Mouse (Mus musculus) Patski (cell line): Measurements from ENCODE around the gene Fgfr2. TPM values are rescaled to one million over a fixed set of nuclear protein-coding genes. Genes with fewer than 3 reads are reported as not detected.
A peak's percentile ranks its signal among the peaks of the same experiment; 100 is the strongest.

Experiments
- ATAC-seq: fragments of 100-300 bp; one replicate; pipeline ENCODE4 v1.8.0; 2021
- CTCF ChIA-PET: fragments of 350-600 bp; sonication (Branson Sonifier 250); formaldehyde crosslinking; loops from one replicate; lab custom pipeline; 2022; ENCODE audit warnings: inconsistent platforms; lab: Charles Lee
- POLR2A ChIA-PET: fragments of 350-600 bp; sonication (Branson Sonifier 250); formaldehyde crosslinking; loops from one replicate; lab custom pipeline; 2022; ENCODE audit warnings: antibody characterized with exemption, inconsistent platforms; lab: Charles Lee
- DNase-seq: peaks from one replicate; pipeline ENCODE4 v3.0.0-alpha.2; 2011; ENCODE audit warnings: low read depth, low spot score
- H3K27me3 ChIP-seq: fragments of 371-371 bp; one replicate; pipeline ENCODE4 v1.5.1; 2021
- CTCF ChIP-seq: fragments of 100-300 bp; IDR thresholded peaks from one replicate; pipeline ENCODE4 v1.5.1; 2021
- in situ Hi-C: fragments of 300-500 bp; cut with MboI; formaldehyde crosslinking; loops from 3 replicates; pipeline ENCODE4 v1.11.1; 2018; ENCODE audit warnings: low pct_unique_long_range_greater_than_20kb, mixed read lengths
- polyA plus RNA-seq: library from polyadenylated mRNA; unstranded; gene quantifications from one replicate; pipeline ENCODE4 v1.2.3, GENCODE M21; 2021

Gene Fgfr2
- polyA plus RNA-seq, 1 experiment from 2014 or later, result 48.8 TPM

DNA sequence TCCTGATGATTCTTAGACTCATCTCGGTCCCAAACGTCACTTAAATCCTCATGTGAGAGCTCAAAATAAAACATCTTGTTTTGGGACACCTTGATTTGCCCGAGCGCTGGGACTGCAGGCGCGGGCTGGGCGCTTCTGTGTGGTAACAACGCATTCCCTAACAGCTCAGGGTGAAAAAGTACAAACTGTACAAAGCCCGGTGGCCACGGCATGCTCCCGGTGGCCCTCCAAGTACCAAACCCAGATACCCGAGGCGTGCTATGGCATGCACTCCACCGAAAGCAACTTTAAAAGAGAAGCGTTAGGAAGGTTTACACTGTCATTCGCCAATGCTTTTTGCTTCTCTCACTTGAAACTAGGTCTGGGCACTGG is 2187.7 kb downstream of the Fgfr2 start:
- no peak for ATAC-seq
- CTCF ChIA-PET, result interaction anchor here (1.3 kb wide), 1 partner anchor 162 kb away, joined by 4 read pairs; no protein-coding TSS in a partner anchor
- TF ChIP-seq CTCF, result no peak
- no peaks in the 10 kb centered on the region for H3K27me3 ChIP-seq
- DNase-seq, result no peak
- in situ Hi-C loops, result loop anchor here (5.0 kb wide), 1 partner anchor 42 kb away; no protein-coding TSS in a partner anchor
- POLR2A ChIA-PET, result no interaction called here

DNA sequence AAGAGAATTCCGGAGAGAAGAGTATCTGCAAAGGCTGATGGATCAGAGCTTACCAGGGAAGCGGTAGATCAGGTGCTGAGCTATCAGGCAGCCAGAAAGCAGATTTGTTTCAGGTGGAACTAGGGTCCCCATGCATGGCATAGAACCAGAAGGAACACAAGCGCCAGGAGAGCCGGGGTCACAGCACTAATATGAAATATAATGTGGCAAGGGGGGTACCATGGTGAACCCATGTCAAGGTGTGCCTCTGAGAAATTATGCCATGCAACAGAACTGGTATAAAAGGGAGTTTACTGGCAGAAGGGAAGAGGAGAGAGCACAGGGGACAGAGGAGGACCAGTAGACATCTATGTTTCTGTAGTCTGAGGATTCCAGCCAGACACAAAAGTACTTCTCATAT is 2188.5 kb downstream of the Fgfr2 start:
- CTCF ChIA-PET, result interaction anchor here (1.3 kb wide), 1 partner anchor 162 kb away, joined by 4 read pairs; no protein-coding TSS in a partner anchor
- ATAC-seq (no peak), DNase-seq (no peak)
- in situ Hi-C loops, result loop anchor here (5.0 kb wide), 1 partner anchor 43 kb away; no protein-coding TSS in a partner anchor
- POLR2A ChIA-PET, result no interaction called here
- TF ChIP-seq CTCF, result no peak
- H3K27me3 ChIP-seq, result no peaks in the 10 kb centered on the region

DNA sequence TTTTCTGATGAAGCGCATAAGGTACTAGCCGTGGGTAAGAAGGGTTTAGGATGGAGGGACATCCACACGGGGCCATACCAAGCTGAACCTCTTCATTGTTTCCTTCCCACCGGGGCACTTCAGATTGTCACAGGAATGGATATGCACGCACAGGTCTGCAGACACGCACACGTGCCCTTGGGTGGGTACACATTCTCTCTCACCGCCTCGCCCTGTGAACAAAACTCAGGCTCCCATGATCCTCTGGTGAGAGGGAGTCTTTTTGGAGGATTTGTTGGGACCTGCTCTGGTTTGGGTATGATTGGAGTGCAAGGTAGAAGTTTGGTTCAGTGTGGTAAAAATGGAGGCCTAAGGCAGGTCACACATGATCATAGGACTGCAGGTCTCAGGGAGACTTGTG is 2190.2 kb downstream of the Fgfr2 start:
- ATAC-seq (no peak), DNase-seq (no peak)
- TF ChIP-seq CTCF, result no peak
- ChIA-PET POLR2A (no interaction called here), CTCF (interaction anchor here (0.9 to 2.6 kb wide), 2 partner anchors 18 to 45 kb away, joined by 3 to 8 read pairs; no protein-coding TSS in a partner anchor)
- in situ Hi-C loops, result no loop called here
- H3K27me3 ChIP-seq, result no peaks in the 10 kb centered on the region

DNA sequence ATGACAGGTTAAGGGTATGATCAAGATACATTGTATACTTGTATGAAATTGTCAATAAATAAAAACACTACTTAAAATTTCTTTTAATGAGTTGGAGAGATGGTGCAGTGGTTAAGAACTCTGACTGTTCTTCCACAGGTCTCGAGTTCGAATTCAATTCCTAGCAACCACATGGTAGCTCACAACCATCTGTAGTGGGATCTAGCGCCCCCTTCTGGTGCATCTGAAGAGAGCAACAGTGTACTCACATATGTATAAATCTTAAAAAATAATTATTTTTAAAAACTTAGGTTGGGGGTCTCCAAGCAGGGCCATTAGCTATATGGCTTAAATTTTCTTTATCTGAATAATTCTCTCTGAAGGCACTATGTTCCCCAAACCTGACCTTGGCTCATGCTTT is 2192.7 kb downstream of the Fgfr2 start:
- ATAC-seq (no peak), DNase-seq (no peak)
- ChIA-PET CTCF (interaction anchor here (1.2 to 2.6 kb wide), 2 partner anchors 15 to 388 kb away, joined by 3 to 8 read pairs; no protein-coding TSS in a partner anchor), POLR2A (interaction anchor here (0.8 kb wide), 1 partner anchor 96 kb away, joined by 4 read pairs; no protein-coding TSS in a partner anchor)
- TF ChIP-seq CTCF, result no peak
- H3K27me3 ChIP-seq, result no peaks in the 10 kb centered on the region
- in situ Hi-C loops, result no loop called here

DNA sequence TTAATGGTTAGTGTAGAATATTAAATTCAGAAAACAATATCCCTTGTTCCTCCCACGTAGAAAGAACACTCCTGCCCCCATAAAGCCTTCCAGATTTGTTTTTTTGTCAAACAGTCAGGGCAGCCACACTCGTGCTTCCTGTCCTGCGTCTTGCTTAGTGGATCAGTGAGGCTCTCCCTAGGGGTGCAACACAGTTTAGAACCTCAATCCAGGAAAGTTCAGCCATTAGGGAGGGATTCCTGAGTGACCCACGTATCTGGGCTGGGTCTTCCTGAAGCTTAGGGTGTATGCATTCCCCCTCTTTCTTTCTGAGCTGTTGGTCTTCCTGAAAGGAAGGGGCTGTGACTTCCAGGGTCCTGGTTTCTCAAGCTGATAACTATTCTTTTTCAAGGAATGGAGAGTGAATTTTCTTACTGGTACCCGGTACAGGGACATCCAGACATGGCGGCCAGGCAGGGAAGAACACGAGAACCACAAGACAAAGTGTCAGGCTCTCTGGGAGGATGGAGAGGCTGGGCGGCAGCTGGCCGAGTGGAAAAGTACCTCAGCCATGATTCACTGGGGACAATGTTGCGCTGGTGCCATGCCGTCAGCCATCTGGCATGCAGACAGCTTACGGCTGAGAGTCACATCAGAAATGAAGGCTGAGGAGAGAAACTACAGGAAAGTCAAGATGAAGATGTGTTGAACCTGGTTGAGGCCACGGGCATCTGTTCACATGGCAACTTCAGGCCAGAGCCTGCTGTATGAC is 2200.0 kb downstream of the Fgfr2 start:
- no peak for DNase-seq
- POLR2A ChIA-PET, result interaction anchor here (2.1 kb wide), 1 partner anchor 14 kb away, joined by 6 read pairs; no protein-coding TSS in a partner anchor
- no peaks in the 10 kb centered on the region for H3K27me3 ChIP-seq
- in situ Hi-C loops, result no loop called here
- ATAC-seq, result no peak
- no peak for TF ChIP-seq CTCF
- CTCF ChIA-PET, result no interaction called here

DNA sequence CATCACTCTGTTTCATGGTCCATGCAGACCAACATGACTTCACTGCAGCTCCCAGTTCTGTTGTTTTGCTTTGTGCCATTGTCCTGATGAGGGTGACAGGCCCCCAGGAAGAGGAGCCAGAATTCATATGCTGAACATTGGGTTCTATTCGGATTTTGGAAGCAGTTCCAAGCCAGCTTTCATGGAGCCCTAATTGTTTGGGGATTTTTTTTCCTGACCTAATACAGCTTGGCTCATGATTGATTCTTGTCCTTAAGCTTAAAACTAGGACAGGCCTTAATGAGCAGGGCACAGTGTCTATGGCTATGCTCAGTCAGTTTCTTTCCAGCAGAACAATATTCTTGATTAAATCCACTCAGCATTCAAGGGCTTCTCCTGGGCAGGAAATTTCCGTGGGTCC is 2204.9 kb downstream of the Fgfr2 start:
- ChIA-PET CTCF (interaction anchor here (1.0 to 1.7 kb wide), 5 partner anchors 51 to 155 kb away, joined by 3 to 4 read pairs (median 3); partner anchors contain the start of gene Btbd16), POLR2A (no interaction called here)
- H3K27me3 ChIP-seq, result no peaks in the 10 kb centered on the region
- ATAC-seq (no peak), DNase-seq (no peak)
- in situ Hi-C loops, result loop anchor here (10.0 kb wide), 1 partner anchor 127 kb away; no protein-coding TSS in a partner anchor
- TF ChIP-seq CTCF, result no peak

DNA sequence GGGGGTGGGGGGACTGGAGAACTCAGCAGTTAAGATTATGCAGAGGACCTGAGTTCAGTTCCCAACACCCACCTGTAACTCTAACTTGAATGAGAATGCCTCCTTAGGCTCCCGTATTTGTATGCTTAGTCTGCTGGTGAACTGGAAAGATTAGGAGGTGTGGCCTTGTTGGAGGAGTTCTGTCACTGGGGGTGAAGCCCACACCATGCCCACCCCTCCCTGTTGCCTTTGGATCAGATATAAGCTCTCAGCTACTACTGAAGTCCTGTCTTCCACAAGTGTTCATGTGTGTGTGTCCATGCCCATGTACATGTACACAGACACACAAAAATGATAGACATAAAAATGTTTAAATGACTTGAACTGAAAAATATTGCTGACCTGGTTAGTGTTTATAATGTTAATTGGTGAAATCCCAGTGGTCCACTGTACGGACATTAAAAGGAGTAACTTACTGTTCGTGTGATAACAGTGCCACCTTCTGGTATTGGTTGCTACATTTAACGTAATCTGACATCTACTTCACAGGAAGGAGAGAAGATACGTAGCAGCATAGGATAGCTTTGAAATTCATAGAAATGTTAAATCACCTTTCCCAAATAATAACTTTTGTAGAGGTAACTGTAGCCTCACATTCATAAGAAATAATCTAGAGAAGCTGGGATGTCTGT is 2208.3 kb downstream of the Fgfr2 start:
- ChIA-PET CTCF (interaction anchor here (0.7 to 1.9 kb wide), 7 partner anchors 11 to 140 kb away, joined by 3 to 8 read pairs (median 3); no protein-coding TSS in a partner anchor), POLR2A (no interaction called here)
- TF ChIP-seq CTCF, result peak; percentile 29
- no peaks in the 10 kb centered on the region for H3K27me3 ChIP-seq
- ATAC-seq (no peak), DNase-seq (no peak)
- in situ Hi-C loops, result loop anchor here (5.0 to 10.0 kb wide), 2 partner anchors 130 to 143 kb away; partner anchors contain the start of gene Btbd16

DNA sequence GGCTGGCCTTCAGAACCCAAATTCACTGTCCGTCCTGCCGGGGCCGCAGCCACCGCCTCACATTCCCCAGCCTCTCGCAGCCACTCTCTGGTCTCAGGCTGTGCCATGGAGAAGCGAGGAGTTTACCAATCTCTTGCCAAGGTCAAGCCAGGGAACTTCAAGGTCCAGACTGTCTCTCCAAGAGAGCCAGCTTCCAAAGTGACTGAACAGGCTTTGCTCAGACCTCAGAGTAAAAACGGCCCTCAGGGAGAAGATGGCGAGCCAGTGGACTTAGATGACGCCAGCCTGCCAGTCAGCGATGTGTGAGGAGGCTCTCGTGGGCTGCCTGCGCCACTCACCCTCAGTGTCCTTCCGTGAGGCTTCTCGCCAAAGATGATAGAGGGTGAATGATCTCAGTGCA is 2212.3 kb downstream of the Fgfr2 start:
- ATAC-seq (no peak), DNase-seq (no peak)
- no peak for TF ChIP-seq CTCF
- in situ Hi-C loops, result loop anchor here (5.0 to 10.0 kb wide), 2 partner anchors 134 to 139 kb away; partner anchors contain the start of gene Btbd16
- H3K27me3 ChIP-seq, result no peaks in the 10 kb centered on the region
- ChIA-PET POLR2A (no interaction called here), CTCF (interaction anchor here (1.5 kb wide), 1 partner anchor 137 kb away, joined by 6 read pairs; the partner anchor contains the start of gene Btbd16)

DNA sequence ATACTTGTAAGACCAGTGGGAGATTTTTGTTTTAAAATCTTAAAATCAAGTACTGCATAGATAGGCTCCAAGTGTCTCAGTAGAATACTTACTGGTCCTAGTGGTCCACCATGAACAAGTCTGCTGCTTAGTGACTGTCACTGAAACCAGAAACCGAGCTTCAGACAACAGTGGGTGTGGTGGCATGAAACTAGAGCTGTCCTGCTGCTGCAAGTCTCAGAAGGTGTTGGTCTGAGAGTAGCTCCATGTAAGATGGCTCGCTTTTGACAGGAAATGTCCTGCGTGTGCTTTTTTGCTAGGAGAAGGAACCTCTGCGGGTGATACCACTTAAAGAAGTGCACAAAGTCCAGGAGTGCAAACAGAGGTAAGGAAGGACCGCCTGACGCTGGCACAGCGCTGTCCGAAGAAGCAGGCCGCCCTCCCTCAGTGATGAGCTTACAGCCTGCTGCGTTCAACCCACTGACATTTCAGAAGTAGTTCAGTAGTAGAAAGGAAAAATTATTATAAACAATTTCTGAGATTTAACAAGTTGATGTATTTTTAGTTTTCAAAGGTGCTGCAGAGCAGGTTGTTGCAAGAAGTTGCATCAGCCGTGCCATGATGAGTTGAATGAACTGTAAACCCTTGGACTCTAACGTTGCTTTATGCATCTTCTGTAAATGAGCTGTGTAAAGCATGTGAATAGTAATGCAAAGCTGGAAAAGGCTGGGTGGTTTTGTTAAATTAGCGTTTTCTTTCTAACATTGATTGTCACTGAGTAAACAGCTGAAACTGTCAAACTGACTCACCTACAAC is 2218.4 kb downstream of the Fgfr2 start:
- CTCF ChIA-PET, result interaction anchor here (1.0 to 1.4 kb wide), 4 partner anchors 9 to 142 kb away, joined by 3 to 5 read pairs (median 3); no protein-coding TSS in a partner anchor
- DNase-seq (no peak), ATAC-seq (no peak)
- H3K27me3 ChIP-seq, result no peaks in the 10 kb centered on the region
- in situ Hi-C loops, result no loop called here
- POLR2A ChIA-PET, result interaction anchor here (1.3 kb wide), 1 partner anchor 9 kb away, joined by 3 read pairs; no protein-coding TSS in a partner anchor
- no peak for TF ChIP-seq CTCF
